Mouse (Mus musculus): Measurements from ENCODE around the gene Ms4a6d.
"Not testable (repeated sequence)": the region's sequence is repeated elsewhere in the genome, so short reads cannot be mapped to it uniquely, and the experiment has no call there.

The Ms4a6d gene

DNA sequence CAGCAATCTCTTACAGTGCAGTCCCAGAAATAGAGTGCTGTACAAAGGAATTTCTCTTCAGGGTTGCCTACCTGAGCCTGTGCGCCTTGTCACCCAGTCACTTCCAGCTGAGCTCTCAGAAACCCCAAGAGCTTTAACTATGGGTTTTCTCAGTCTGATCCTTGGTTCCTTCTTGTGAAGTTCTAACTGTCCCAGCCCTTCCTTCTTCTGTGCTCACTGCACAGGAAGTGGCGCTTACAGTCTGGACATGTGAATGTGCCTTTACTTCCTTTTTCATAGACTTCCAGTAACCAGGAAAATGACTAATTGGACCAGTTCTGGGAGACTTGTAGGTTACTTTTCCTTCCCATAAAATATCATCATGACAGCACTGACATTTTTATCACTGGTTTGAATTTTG lies at the start of gene Ms4a6d:
TSS of gene Ms4a6d (minus strand) at position 247 of the 400 bp plus-strand sequence.
- no peak for DNase-seq

DNA sequence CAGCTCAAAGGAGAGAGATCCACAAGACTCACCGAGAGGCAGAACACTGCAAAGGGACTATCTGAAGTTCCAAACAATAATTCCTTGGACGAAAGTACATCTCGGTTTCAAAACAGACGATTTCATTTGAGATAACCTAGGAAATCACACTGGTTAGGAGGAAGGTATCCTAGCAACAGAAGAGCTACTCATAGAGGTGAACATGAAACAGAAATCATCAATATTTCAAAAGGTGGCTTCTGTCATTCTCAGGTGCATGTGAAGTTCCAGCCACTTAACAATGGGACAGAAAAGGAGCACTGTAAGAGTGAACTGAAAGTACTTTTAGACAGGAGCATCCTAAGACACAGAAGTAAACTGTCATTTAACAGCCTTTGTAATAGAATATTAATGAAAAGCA lies 44.9 kb upstream of the Ms4a6d start:
- DNase-seq: peak; percentile 4

DNA sequence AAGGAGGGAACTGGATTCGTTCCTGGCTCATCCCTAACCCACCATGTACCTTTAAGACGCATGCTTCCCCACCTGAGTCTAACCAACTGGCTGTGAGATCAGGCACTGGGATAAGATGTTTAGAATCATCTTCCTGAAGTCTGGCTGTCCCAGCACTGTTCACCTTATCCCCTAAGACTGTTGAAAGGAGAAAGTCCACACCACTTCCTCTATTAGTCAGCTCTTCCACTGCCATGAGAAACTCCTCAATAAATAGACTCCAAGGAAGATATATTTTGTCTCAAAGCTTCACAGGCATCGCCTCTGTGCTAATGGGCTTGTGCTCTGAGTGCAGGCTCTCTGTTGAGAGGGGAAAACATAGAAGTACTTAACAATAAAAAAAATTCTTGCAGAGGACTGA lies 41.5 kb upstream of the Ms4a6d start:
- DNase-seq: no peak

DNA sequence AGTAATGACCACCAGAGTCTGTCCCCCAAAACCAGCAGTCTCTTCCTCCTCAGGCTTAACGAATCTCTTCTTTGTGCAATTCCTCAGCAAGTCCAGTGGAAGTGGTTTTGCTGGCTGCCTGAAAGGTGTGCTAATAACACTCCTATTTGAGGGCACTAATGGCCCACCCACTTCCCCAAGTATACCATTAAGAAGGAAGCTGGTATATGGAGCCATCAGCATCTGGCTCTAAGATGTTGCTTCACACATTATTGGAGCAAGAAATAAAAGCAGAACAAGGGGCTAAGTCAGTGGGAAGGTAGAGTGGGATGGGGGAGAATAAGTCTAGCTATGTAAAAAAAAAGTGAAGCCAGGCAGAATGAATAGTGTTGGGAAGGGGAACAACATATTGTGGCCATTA lies 36.1 kb upstream of the Ms4a6d start, which contains the start of gene Ms4a3:
TSS of gene Ms4a3 (minus strand) at position 120 of the 400 bp plus-strand sequence.
- no peak for DNase-seq

DNA sequence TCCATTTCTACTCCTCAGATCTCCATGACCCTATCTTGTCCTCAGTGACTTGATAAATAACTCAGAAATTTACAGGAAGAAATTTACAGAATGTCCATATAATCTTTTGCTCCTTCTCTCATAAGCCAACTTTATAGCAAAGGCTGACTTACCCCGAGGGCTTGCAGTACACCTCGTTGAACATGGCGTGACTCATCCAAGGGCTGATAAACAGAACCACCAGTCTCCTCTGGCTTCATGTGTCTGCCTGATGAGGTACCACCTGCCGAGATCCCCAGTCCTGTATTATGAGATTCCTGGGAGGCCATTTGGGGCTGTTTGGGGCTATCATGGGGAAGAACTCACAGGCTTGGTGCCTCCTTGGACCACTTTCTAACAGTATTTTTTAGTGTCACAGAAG lies 34.4 kb upstream of the Ms4a6d start:
- no peak for DNase-seq

DNA sequence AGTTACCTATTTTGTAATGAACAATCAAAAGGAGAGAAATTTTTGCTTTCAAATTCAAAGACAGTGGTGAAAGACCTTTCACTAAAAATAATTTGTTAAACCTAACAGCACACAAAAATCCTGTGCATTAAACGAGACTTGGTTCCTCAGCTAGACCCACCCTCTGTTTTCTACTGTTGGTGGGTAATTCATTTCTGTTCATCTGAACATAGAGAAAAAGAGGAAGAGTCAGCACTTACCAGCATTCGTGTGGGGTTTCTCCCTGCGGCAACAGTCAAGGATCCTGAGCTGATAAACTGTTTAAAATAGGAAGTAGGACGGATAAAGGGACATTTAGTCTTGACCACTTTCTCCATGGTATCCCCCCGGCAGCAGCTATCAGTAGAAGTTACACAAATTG lies 30.9 kb upstream of the Ms4a6d start:
- no peak for DNase-seq

DNA sequence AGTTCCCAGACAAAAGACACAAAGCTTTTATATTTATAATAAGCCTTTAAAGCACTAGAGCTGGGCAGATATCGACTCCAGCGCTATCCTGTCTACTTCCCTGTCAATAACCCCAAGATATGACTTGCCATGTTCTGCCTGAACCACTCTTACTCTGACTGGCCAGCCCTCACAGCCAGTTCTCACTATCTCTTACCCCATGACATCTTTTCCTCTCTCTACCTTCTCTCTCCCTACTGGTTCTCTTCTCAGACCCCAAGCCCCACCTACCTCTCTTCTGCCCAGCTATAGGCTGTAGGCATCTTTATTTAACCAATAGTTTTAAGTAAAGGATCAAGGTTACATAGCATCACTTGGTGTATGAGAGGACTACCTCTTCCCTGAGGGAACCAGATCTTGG lies 29.7 kb upstream of the Ms4a6d start:
- DNase-seq: no peak

DNA sequence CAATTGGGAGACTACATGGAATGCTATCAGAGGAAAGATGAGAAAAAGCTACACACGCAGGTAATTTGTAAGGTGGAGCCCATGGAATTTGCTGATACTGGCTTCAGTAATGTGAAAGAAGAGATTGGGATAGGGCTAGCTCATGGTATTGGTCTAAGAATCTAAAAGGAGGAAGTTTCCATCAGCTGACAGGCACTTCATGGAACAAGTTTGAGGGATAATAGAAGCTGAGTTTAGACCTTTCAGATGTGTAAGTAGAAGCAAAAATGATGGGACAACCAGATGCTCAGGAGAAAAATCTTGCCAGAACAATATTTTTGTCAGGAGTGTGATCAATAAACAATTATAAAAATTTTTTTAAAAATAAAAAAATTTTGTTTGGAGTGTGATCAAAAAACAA lies 29.1 kb upstream of the Ms4a6d start:
- no peak for DNase-seq

DNA sequence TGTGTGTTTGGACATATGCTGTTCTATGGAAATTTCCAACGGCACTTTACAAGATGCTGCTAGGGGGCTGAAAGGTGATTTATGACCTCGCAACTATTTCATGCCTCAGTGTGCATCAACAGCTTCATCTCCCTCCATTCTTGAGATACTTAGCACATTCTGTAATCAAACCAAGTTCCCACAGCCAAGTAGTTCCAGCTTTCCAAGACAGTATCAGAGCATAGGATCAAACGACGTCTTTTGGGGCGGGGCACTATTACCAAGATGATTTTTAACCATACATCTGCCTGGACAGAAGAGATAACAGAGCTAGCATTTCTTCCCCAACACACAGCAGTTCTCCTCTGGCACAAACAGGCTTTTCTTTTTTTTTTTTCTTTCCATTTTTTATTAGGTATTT lies 20.6 kb upstream of the Ms4a6d start:
- no peak for DNase-seq

DNA sequence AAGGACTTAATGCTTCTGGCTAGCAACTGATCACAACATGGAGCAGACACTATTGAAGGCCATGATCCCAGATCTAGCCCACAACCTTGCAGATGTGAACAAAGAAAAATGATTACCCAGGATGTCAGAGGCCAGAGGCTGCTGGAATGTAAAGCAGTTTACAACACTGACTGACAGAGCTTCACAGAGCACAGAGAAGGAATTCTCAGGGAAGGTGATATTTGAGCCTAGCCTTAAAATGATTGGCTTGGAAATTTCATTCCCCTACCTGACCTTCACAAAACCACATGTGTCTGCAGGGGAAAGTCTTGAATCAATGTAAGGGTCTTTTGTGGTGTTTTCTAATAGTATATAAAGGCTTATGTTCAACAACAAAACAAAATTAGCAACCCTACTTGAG lies 20.2 kb upstream of the Ms4a6d start:
- DNase-seq: no peak

DNA sequence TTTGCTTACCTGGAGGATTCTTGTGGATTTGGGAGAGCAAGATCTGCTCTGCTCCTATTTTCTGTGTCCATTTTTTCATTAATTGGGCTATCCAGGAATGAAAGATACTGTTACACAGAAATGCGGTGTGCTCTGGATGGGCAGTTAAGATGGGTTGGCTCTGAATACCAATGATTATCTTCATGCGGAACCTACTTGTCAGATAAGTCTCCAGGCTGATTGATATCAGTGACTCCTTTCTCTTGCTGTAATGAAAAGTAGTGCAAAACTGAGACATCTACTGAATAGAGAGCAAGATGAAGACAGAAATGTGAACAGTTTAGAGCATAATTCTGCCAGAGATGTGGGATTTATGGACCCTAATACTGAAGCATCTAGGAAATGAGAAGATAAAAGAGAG lies 18.9 kb upstream of the Ms4a6d start, which contains the start of gene Ms4a2:
TSS of gene Ms4a2 (minus strand) at position 169 of the 400 bp plus-strand sequence.
- no peak for DNase-seq

DNA sequence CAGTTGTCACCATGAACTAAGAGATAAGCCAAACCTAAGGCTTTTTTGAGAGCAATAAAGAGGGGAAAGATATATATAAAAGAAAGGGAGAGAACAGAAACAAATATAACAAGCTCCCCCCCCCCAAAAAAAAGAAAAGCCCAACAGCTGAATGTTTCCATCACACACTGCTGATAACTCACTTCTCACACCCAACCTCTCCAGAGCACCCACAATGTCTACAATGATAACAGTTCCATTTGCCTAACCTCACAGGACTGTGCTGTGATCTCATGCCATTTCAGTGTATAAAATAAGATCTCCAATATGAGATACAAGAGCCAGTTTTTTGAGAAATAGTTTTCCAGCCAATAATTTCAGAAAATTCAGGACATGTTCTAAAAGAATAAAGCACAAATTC lies 13.3 kb upstream of the Ms4a6d start:
- no peak for DNase-seq

DNA sequence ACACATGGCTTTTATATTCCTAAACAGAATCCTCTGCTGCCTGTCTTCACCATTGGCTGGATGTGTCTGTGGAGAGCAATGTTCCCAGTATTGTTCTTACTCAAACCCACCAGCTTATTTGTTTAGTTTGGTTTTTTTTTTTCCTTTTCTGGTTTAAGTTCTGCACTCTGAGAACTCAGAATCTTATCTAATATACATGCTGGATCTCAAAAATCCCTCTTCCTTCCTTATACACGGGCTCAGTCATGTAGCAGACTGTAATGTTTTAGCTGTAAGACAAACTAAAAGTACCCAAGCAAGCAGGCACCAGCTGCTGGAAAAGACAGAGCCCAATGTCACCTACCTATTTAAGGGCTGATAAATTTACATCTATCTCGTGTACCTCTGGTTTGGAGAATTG lies 10.2 kb upstream of the Ms4a6d start:
- no peak for DNase-seq

DNA sequence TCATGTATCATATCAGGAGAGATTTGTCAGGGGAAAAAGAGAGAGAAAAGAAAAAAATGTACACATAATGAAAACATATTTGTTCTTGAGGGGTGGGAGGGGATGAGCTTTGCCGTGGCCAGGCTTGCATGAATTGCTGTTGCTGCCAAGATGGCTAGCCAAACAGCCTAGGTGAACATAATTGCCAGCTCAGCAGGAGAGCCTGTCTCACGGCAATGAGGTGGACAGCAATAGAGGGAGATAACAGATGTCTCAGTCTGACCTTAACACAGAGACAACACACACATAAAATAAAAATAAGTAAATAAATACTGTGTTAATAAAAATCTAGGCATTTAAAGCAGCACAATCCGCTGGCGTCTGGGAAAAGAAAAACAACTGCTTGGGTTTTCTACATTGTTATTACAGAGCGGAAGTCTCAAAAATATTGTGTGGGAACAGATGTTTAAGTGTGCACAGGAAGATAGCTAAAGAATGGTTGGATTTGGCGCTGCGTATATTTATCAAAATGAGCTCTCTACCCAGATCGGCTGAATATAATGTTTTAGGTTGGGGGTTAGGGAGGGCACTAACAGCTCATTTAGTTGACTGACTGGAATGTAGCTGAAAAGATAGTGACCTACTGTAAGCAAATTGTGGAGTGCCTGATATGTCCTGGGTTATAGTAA lies 9.3 kb upstream of the Ms4a6d start:
- DNase-seq: no peak

DNA sequence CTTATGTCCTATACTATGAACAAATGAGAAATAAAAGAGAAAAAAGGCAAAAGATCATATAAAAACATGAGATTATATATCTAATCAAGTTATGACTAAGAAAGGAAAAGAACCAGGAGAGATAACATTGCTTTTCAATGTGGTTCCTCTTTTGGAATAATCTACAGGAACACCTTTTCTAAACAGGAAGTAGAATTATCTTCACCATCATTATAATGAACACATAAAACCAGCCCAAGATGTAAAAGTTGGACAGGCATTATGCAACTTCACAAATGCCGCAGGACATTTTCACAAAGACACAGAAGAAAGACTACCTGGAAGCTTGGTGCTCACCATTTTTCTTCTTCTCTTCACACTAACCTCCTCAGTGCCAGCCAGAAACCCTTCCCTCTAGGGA lies 8.4 kb upstream of the Ms4a6d start:
- no peak for DNase-seq

DNA sequence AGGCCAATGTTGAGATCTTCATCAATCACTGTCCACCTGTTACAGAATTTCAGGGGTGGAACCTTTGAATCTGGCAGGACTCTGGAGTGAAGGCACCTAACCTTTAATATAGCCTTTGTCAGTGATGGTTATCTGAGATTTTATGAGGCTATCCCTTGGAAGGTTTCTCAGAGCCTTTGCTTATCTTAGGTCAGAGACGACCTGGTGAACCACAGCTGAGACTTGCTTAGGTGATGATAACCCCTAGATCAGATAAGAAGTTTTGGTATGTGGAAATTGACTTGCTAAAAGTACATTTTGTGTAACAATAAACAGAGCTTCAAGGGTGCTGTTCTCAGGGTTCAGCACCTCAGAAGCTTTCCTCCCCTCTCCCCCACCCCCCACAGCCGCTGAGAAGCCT lies 7.6 kb upstream of the Ms4a6d start:
- DNase-seq: no peak

DNA sequence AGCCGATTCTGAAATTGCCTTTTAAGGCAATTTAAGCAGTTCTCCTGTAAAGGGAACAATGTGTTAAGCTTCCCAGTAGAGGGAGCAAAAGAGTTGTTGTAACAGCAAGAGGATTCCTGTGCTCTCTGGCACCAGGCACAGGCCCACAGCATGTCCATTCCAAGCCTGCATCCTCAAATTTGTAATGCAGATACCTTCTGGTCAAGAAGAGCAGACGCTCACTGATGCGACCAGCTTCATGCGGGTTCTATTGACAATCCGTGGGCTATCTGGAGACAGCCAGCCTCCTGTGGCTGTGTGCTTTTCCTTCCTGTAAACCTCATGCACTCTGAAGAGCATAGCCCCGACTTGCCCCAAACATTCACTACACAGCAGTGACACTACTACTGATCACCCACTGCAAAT lies 6.9 kb upstream of the Ms4a6d start:
- peak; percentile 61 for DNase-seq

DNA sequence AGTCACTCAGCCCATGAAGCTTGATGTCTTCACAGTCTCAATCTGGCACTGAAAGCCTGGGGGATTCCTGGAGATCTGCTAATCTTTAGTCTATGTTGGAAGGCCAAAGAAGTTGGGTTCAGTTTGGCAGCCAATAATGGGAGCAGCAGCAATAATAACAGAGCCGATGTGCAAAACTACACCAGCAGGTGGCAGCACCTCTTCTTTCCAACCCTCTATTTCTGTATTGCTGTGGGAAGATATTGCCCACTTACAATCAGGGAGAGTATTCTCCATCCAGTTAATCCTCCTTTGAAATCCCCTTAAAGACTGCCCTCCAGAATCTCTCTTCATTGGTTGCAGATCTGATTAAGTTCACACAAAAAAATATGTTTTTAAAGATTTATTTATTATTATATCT lies 3.5 kb upstream of the Ms4a6d start:
- DNase-seq: peak; percentile 63

DNA sequence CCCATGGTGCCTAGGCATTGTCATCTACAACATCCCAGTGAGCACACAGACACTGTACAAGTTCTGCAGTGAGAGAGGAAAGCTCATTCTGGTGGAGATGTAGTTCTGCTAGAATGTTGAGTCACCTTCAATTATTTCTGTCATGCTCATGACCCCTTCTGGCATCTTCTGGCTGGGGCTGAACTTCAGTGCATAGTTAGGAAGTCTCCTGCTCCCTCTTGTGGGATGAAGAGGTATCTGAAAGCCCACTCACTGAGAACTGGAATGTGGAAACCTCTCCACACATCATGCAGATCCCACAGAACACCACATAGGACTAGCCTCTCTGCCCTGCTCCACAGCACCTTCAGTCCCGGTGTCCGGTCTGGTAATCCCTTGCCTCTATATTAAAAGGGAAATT lies 2.6 kb downstream of the Ms4a6d start:
- DNase-seq: peak; percentile 30

DNA sequence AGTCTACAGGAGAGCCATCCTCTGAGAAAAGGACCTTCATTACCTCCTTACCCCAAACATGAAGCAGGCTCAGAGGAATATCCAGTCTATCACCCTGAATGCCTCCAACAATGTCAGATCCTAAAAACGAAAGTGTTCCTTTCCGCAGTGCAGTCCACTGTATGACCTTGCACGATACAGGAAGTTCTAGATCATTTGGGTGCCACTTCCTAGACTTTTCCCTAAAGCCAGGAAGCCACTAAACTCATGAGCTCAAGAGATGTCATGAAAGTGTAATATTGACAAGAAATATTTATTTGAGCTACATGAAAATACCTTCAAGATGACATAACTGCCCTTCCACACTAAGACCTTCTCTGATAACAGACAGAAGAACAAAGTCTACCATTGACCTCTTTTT lies 3.3 kb downstream of the Ms4a6d start:
- DNase-seq: no peak

DNA sequence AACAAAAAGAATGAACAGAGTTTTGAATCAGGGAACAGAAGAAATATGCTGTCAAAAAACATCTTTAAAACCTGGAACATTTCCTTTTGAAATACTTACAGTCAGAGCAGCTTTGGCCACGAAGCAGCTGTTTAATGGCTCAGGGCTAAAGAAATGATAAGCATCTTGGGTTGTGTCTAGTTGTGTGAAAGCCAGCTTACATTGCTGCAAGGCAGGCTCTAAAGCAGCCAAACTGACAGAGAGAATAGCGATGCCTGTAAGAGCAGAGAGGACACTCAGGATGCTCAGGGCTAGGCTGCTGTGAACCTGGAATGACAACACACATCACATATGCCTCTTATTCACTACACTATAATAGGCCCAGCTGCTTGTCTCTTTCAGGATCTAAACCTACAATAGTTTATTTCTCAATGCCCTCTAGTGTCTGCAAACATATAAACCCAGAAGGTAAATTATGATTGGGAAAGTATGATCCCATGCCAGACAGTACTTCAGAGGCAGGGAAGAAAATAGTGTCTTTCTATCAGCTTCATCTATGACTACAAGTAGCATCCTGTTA lies 14.7 kb downstream of the Ms4a6d start:
- DNase-seq: no peak

DNA sequence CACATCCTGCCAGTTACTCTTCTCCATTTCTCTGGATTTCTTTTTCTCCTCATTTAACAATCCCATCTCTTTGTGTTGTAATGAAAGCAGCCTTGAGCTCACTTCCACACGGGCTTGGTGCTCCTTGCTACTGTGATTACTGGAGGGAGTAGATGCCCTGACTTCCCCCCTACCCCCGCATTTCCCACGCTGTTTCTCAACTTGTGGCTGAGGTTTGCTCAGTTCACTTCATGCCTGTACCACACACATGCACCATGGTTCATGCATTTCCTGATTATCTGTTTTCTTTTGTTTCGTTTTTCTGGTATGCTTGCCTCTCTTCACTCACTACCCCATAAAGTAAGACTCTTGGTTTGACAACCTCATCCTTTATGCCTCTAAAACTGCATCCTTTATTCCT lies 15.4 kb downstream of the Ms4a6d start:
- DNase-seq: no peak

DNA sequence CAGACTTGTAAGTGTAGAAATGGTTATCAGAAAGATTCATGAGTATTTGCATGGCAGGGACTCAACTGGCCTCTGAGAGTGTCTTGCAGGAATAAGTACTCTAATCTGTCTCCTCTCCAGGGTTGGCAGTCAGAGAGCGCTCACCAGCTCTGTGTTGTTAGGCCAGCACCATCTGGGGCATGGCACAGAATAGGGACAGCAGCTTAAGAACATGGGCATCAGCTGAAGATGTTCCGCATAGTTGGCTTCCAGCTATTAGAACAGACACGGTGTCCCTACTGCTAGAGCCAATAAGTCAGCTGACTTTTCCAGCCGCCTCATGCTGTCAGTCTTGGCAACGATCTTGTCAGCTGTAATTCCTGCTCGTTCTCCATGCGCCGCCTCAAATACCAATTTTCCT lies 29.7 kb downstream of the Ms4a6d start:
- no peak for DNase-seq

DNA sequence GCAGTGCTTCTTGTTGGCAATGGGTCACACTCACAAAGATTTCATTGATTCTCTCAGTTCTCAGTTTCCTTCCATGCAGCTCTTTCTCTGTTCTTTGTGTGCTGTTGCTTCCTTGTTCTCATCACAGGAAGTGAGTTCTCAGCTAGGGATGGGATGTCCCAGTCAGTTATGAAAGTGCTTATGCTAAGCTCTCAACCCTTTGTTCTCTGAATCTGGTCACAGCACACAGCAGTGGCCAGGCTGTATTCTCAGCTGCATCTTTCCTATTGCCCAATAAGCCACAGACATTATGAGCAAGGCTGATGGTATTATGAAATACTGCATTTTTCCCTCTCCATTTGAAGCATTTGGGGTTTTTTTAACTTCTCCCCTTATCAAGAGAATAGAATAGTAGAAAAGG lies 45.1 kb downstream of the Ms4a6d start:
- DNase-seq: not testable (repeated sequence)

DNA sequence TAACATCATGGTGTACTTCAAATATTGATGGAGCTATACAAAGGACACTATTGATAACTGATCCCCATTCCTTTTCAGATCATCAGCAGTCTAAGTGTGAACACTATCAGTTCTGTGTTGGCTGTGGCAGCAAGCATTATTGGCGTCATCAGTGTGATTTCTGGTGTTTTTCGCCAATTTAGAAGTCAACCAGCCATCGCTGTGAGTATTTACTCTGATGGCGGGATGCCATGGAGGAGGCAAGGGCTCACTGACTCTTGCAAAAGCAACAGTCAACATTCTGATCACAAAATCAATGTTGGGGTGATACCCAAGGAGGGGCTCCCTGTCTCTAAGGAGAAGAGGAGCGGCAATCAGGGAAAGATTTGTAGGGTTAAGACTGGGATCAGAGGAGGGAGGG lies 49.9 kb downstream of the Ms4a6d start:
- DNase-seq: no peak

All from retina, postnatal 1 day (tissue).